Mouse (Mus musculus) right cerebral cortex, adult 2 months (tissue): ENCODE measurements at regions not wholly inside any gene's neighbourhood (a gene's known extent, or its start where the extent isn't known, plus 50 kb on each side); places are given as distances from the start of the nearest gene placed in this dataset.
A peak's percentile ranks its signal among the peaks of the same experiment; 100 is the strongest.
"Not testable (repeated sequence)": the region's sequence is repeated elsewhere in the genome, so short reads cannot be mapped to it uniquely, and the experiment has no call there.

Source experiments
- DNase-seq, 2 experiments: peaks; one replicate each; pipeline ENCODE4 v3.0.0; 2021 to 2022; ENCODE audit warnings: low spot score in 2 of 2

DNA sequence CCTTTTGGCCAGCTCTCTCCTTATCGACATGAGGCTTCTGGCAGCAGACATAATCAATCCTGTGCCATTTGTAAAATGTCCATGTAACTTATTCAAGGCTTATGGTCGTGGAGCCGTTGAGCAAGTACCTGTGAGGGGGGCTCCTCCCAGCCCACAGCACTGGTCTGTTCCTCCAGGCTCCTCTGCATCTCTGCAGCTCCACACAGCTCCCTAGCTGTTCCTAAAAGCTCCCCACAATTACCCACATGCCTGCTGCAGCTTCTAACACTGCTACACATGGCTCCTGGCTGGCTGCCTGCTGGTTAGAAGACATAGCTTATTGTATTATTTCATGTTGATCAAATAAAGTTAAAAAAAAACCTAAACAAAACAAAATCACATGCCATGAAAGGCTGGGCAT, 77.9 kb downstream of the Tcp10c start:
- DNase-seq: not testable (repeated sequence)

DNA sequence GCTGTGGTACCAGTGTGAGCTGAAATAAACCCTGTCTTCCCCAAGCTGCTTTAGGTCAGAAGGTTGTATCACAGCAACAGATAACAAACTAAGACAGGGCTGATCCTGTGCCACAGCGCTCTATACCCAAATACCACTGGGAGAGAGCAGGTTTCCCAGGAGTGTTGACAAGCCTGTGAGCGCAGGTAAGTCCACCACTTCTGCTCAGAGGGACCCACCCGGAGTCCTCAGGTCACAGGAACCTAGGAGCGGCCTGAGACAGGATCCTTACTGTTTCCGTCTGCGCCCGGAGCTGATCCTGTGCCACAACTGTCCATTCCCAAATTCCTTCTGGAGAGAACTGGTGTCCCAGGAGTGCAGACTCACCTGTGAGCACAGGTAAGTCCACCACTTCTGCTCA, 79.8 kb downstream of the Tcp10c start:
- DNase-seq: not testable (repeated sequence)

DNA sequence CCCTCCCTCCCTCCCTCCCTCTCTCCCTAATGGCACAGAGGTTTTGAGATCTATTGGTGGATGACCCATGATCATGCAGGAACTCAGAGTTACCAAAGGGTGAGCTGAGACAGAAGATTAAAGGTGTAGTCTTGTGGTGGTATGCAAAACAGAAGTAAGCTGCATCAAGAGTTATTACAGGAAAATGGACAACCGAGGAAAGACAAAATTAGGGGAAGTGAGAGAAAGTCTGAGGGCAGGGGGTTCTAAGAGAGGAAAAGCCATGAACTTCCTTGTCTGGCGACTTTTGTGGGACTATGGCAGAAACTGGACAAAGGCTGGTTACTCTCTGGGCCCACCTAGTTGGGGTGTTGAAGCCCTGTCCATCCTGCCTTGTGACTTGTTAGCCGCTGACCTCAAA, 84.4 kb downstream of the Tcp10c start:
- not testable (repeated sequence) for DNase-seq

DNA sequence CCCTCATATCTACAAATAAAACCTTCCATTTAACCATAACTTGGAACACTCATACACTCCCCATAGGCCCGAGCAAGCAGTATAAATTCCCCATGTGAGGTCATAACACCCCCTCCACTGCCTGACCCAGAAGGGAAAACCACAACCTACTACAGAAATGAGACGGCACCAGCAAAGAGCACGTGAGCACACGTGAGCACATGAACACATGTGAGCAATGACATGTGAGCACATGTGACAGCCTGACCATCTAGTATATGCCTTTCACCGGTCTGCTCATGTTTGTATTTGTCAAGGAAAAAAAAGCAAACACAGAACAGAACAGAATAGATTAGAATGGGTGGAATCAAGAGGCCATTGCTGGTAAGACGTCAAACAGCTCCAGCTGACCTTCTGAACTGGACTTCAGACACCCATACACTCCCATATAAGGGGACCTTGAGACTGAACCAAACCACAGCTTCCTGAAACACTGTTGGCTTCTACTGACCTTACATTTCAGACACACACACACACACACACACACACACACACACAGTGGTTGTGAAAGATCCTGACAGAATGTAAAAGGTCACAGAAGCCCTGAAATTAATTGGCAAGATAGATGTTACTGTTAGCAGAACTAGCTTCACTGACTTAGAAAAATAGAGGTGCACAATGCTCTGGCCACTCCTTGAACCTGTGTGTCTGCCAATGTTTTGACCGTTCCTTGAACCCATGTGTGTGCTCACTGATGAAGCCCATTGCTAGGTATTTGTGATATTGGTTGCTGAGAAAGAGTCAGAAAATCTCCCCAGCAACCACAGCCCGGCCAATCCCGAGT, 86.5 kb downstream of the Tcp10c start:
- DNase-seq: not testable (repeated sequence)

DNA sequence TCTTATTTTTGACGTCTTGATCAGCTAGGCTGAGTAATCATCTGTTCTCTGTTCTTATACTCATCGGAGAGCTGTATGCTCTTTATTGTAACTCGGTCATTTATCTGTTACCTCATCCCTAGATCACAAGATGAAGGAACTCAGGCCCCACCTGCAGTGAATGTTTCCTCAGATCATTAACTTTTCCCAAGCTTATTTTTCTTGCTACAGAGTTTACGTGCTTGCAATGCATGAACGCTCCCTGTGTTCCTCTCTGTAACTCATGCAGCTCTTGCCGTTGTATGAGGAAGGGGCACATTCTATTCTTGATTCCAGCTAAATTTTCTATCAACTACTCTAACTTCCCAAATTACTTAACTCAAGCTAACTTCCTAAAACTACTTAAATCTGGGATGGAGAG, 87.9 kb downstream of the Tcp10c start:
- not testable (repeated sequence) for DNase-seq

- DNase-seq: not testable (repeated sequence)
Observed at GRCm38 (mm10) chr17:13456869-13457600, 102.7 kb downstream of the Tcp10c start.

GRCm38 (mm10) chr17:13457942-13458341, 103.6 kb downstream of the Tcp10c start:
- not testable (repeated sequence) for DNase-seq

GRCm38 (mm10) chr17:13458814-13459213, 104.4 kb downstream of the Tcp10c start:
- not testable (repeated sequence) for DNase-seq

DNA sequence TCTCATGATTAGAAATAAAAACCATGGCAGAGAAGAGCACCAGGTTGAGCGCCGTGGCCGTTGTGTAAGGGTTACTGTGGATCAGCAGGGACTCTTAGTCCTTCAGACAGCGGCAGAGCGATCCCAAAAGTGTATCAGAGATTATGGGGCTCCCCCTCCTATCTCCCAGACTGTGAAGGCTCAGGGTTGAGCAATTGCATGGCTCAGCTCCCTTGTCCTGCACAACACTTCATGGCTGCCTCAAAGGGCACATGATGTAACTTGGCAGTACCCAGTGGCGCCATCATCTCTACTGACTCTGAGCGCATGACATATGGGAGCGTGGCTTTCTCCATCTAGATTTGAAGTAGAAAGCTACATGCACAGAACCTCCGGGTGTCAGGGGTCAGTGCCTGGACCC, 108.3 kb downstream of the Tcp10c start:
- DNase-seq: not testable (repeated sequence)

GRCm38 (mm10) chr17:13465822-13466221, 111.5 kb downstream of the Tcp10c start:
- not testable (repeated sequence) for DNase-seq

DNA sequence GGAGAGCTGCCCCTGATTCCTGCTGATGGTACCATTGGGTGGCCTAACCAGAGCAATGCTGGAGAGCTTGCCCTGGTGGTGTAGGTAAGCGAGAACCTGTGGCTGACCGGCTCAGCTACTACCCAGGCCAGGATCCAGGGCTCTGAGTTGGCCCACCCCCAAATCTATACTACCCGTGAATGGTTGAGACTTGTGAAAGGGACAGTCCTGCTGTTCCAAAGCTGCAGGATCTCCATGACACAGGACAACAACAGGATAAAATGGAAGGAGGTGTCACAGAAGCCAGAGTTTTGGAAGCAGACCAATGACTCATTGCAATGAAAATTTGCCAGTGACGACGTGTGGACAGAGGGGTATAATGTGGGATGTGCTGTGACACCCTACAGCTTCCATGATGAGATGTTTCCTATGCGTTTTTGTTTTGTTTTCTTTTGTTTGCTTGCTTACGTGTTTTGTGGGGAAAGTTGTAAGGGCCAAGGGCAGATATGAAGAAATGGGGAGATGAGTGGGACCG, 115.6 kb downstream of the Tcp10c start:
- not testable (repeated sequence) for DNase-seq

DNA sequence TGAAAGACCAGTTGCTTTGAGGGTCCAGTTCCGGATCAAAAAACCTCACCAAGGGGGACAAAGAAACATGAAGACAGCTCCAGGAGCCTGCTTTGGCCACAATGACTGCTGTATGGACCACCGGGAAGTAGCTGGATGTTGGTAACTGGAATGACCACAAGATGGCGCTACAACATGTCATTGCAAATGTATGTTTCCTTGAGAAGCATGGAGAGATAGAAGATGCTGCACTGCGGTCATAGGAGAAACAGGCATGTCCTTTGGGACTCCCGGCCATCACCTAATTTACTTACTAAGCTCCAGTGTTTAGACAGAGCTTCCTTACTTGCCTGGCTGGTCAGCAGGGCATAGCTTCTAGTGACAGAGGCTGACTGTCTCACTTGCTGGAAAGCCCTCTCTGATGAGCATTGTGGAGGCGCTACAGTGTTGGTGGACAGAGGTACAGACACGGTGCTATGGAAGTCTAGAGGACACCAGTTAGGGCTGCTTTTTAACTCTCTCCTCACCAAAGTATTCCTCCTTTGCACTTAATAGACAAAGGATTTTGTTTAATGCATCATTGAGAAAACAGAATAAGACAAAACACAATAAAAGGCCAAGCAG, 118.2 kb downstream of the Tcp10c start:
- peak; percentile 85 to 87 for DNase-seq

GRCm38 (mm10) chr17:13474310-13475094, 120.1 kb downstream of the Tcp10c start:
- peak; percentile 30 to 52 for DNase-seq

DNA sequence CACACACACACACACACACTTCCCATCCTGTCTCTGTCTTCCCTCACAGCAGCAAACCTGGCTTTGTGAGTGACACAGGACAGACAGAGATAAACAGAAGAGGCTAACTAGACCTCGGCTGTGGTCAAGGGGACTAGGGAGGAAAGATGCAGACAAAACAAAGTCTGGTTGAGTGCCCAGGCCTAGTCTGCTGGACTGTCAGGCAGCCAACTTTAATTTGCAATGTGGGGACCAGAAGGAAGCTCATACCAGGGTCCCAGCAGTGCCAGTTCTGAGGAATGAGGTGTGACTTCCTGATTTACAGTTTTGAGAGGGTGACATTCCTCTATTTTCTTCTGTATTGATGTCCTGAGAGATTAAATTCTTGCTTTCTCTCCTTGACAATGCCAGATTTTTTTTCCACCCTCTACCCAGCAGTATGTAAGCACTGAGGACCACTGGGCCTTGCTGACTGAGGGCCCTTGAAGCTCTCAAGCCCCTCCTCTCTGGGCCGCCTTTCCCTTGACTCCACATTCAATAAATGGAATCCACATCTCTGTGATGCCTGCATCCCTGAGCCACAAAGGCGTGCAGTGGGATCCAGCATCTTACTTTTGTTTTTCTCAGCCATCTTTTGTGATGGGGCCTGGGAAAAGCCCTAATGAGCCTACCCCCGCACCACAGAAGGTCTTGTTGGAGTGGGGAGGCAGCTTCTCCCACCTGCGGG, 124.6 kb downstream of the Tcp10c start:
- no peak for DNase-seq

DNA sequence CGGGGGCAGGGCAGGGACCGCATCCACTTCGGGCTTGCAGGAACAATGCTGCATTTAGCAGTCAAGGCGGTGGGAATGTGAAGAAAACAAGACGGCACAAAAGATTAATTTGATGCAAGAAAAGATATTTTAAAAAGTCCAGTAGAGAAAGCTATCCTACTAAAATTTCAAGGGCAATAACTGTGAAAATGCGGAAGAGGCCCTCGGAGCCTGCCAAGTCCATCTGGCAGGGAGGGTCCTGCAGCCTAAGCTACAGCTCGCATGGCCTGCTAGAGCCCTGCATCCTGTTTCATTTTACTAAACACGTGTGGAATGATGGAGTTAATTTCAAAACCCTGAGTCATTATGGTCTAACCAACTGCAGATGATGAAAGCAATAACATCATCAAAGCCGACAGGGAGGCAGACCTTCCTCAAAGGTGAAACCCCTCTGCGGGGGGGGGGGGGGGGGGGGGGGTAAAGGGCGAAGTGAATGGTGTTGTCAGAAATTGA, 125.2 kb downstream of the Tcp10c start:
- DNase-seq: no peak

GRCm38 (mm10) chr17:13481445-13482085, 127.2 kb downstream of the Tcp10c start:
- no peak for DNase-seq

GRCm38 (mm10) chr17:13482136-13482535, 127.8 kb downstream of the Tcp10c start:
- DNase-seq: no peak

- DNase-seq: no peak
Observed at GRCm38 (mm10) chr17:13487291-13488215, 133.2 kb downstream of the Tcp10c start.
